Mouse (Mus musculus) hindbrain, embryonic 15.5 days (tissue): Measurements from ENCODE around the gene Gab3. TPM values are rescaled to one million over a fixed set of nuclear protein-coding genes. Genes with fewer than 3 reads are reported as not detected.
"Not testable (repeated sequence)": the region's sequence is repeated elsewhere in the genome, so short reads cannot be mapped to it uniquely, and the experiment has no call there.

Experiments
- ATAC-seq: fragments of 200-750 bp; cut with Nextera tagmentation; 2 replicates; pipeline ENCODE4 v1.8.0; 2017; ENCODE audit warnings: low read depth, moderate number of reproducible peaks, moderate TSS enrichment; ENCODE audit not compliant: low FRiP score
- H3K27ac ChIP-seq: fragments of 300-500 bp; sonication (generic); replicated peaks from 2 replicates; pipeline ENCODE4 v1.5.1; 2015; ENCODE audit warnings: mild to moderate bottlenecking, inconsistent platforms
- H3K27me3 ChIP-seq: fragments of 300-500 bp; sonication (generic); 2 replicates; pipeline ENCODE4 v1.6.1; 2015; ENCODE audit warnings: control low read depth, inconsistent platforms
- H3K36me3 ChIP-seq: fragments of 300-500 bp; sonication (generic); 2 replicates; pipeline ENCODE4 v1.6.1; 2015; ENCODE audit warnings: control low read depth, inconsistent platforms
- H3K4me1 ChIP-seq: fragments of 300-500 bp; sonication (generic); replicated peaks from 2 replicates; pipeline ENCODE4 v1.6.1; 2015; ENCODE audit warnings: control low read depth, inconsistent platforms
- H3K4me2 ChIP-seq: fragments of 300-500 bp; sonication (generic); 2 replicates; pipeline ENCODE4 v1.6.1; 2015; ENCODE audit warnings: moderate library complexity, mild to moderate bottlenecking, inconsistent platforms
- H3K4me3 ChIP-seq: fragments of 300-500 bp; sonication (generic); 2 replicates; pipeline ENCODE4 v1.5.1; 2015; ENCODE audit warnings: mild to moderate bottlenecking, inconsistent platforms
- H3K9ac ChIP-seq: fragments of 300-500 bp; sonication (generic); 2 replicates; pipeline ENCODE4 v1.6.1; 2015; ENCODE audit warnings: inconsistent platforms
- H3K9me3 ChIP-seq: fragments of 300-500 bp; sonication (generic); 2 replicates; pipeline ENCODE4 v1.6.1; 2016; ENCODE audit warnings: control low read depth, inconsistent platforms
- WGBS: fragments of 180-500 bp; shearing (Covaris S2); methylation state at CpG from one replicate; pipeline ENCODE4 v1.1.7; 2015; 5-methylcytosine and 5-hydroxymethylcytosine counted together
- polyA plus RNA-seq: library from polyadenylated mRNA; unstranded; fragments of >200 nt; fragmentation: Nextera tagmentation; extraction: Ambion mirVana; gene quantifications from 2 replicates; pipeline ENCODE4 v1.2.1, GENCODE M21; 2015

The Gab3 gene
- polyA plus RNA-seq, 1 experiment from 2014 or later, result 3.0 TPM

- Histone ChIP-seq H3K4me3 (no peak overlapping the region), H3K27me3 (no peaks in the 10 kb centered on the region), H3K9ac (no peak overlapping the region), H3K36me3 (no peaks in the 10 kb centered on the region), H3K27ac (no peak overlapping the region), H3K9me3 (no peaks in the 10 kb centered on the region), H3K4me2 (peak overlapping the region; percentile 57), H3K4me1 (no peaks in the 10 kb centered on the region)
- 0 out of 2 replicates have a peak, but pooled peaks have one; percentile 46 for ATAC-seq
- 18% methylated on average over 1 of the region's 1 CpGs for WGBS
Observed at GRCm38 (mm10) chrX:75085654-75086053, 396 bp upstream of the Gab3 start.

DNA sequence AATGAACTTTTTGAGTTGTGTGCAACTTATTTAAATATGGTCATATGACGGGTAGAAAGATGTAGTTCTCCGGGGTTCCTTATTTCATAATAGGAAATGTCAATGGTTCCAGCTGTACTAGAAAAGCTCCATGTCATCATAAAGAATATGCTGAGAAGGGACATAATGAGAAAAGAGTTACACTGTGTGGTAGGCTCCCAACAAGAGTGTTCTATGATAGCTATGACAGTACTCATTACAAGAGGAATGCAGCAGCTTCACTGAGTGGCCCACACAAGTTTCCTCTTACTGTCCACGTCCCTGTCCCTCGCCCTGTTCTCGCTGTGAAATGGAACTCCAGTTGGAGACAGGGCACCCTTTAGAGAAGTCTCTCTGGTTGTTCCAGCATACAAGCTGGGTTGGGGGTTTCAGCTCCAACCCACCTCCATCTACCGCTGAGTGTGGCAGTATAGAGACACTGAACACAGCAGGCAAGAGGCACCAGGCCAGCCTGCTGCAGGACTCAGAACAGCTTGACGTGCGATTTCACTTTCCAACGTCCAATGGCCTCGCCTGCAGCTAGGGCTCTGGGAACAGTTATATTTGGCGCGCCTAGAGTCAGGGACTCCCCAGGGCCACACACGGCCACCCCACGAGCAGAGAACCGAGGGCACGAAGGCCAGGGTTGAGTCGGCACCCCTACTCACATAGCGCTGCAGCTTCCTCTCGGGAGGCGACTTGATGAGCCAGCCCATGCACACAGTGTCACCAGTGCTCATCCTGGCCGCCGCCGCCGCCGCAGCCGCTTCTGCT, 1.1 kb downstream of the Gab3 start:
- Histone ChIP-seq H3K4me1 (no peaks in the 10 kb centered on the region), H3K9ac (peak overlapping the region; percentile 46), H3K36me3 (no peaks in the 10 kb centered on the region), H3K4me2 (peak overlapping the region; percentile 57), H3K27ac (peak overlapping the region; percentile 48), H3K9me3 (no peaks in the 10 kb centered on the region), H3K27me3 (no peaks in the 10 kb centered on the region), H3K4me3 (peak overlapping the region; percentile 51)
- ATAC-seq, result peak; percentile 92
- 26% methylated on average over 26 of the region's 26 CpGs for WGBS

- Histone ChIP-seq H3K27ac (no peak overlapping the region), H3K27me3 (no peaks in the 10 kb centered on the region), H3K9ac (no peak overlapping the region), H3K4me1 (no peaks in the 10 kb centered on the region), H3K4me2 (no peak overlapping the region), H3K4me3 (no peak overlapping the region), H3K36me3 (no peaks in the 10 kb centered on the region), H3K9me3 (no peaks in the 10 kb centered on the region)
- no peak for ATAC-seq
- WGBS, result 65% methylated on average over 2 of the region's 2 CpGs
Observed at GRCm38 (mm10) chrX:75082351-75082750, 2.9 kb downstream of the Gab3 start.

- Histone ChIP-seq H3K9me3 (no peaks in the 10 kb centered on the region), H3K9ac (no peak overlapping the region), H3K4me3 (no peak overlapping the region), H3K36me3 (no peaks in the 10 kb centered on the region), H3K4me2 (no peak overlapping the region), H3K27me3 (no peaks in the 10 kb centered on the region), H3K4me1 (no peaks in the 10 kb centered on the region), H3K27ac (no peak overlapping the region)
- 84% methylated on average over 2 of the region's 2 CpGs for WGBS
- no peak for ATAC-seq
Observed at GRCm38 (mm10) chrX:75056120-75056775, 29.0 kb downstream of the Gab3 start.

DNA sequence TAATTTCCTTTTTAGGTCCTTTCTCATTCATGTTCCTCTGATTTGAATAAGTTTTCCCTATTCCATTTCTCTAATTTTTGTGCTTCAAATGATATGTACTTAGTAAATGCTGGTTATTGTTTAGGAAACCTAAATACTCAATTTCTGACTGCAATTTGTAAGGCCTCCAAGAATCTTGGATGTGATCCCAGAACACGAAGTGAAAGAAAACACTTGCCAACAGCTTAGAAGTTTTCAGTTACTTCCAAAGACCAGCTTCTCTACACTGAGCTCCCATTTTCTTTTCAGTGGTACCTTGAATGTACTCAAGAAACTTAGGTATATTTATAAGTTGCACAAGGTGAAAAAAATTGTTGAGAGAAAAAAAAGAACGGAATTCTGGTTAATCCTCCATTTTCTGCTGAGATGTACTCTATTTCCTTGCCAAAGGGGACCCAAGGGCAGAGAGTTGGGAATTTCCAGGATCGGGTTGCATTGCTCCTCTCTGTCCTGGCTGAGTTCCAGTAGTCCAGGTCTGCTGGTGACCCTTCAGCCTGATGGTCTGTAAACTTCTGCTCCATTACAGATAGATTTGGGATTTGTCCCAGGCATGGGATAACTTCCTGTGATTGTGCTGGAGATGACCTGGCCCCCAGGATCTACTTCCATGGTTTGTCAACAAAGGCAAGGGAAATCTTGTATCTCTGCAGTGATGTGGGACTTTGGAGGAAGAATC, 38.2 kb downstream of the Gab3 start:
- WGBS, result 65% methylated on average over 3 of the region's 3 CpGs
- no peak overlapping the region for H3K9ac ChIP-seq
- no peaks in the 10 kb centered on the region for H3K9me3 ChIP-seq
- H3K4me1 ChIP-seq, result no peaks in the 10 kb centered on the region
- H3K4me3 ChIP-seq, result no peak overlapping the region
- no peaks in the 10 kb centered on the region for H3K27me3 ChIP-seq
- ATAC-seq, result no peak
- H3K27ac ChIP-seq, result no peak overlapping the region
- no peaks in the 10 kb centered on the region for H3K36me3 ChIP-seq
- H3K4me2 ChIP-seq, result no peak overlapping the region

DNA sequence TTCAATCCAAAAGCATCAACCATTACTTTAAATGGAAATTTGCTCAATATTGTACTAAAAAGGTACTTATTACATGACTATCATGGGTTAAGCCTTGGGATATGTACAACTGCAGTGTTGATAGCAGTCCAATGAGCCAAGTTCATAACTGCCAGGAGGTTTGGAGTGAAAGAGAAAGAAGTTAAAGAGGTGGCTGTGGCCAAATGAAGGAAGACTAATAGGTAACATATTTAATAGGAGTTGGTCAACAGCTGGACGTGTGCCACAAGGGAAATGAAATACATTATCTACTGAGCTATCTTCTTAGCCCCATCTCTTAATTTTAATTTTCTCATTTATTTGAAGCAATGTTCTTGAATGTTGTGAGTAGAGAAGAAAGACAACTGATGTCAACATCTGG, 39.3 kb downstream of the Gab3 start:
- H3K9ac ChIP-seq, result no peak overlapping the region
- no peaks in the 10 kb centered on the region for H3K4me1 ChIP-seq
- no peaks in the 10 kb centered on the region for H3K27me3 ChIP-seq
- H3K9me3 ChIP-seq, result no peaks in the 10 kb centered on the region
- H3K4me2 ChIP-seq, result no peak overlapping the region
- no peaks in the 10 kb centered on the region for H3K36me3 ChIP-seq
- ATAC-seq, result no peak
- WGBS, result 85% methylated on average over 1 of the region's 1 CpGs
- H3K4me3 ChIP-seq, result no peak overlapping the region
- H3K27ac ChIP-seq, result no peak overlapping the region

DNA sequence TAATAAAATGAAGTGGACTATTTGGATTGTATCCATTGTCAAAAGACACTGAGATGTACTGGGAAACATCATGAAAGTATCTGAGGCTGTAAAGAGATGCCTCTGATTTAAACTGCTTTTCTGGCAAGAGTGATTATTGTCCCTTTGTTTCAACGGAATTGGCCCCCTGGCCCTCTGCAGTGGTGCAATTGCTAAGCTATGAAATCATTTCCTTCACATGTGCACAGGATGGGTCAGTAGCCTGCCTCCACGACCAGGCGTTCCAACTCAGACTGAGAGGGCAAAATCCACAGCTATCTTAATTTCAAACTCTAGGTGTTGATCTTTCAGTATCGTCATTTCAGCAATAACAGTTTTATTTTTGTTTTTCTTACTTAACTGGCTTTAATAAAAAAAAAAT, 40.7 kb downstream of the Gab3 start:
- 72% methylated on average over 4 of the region's 4 CpGs for WGBS
- ATAC-seq, result no peak
- Histone ChIP-seq H3K9ac (no peak overlapping the region), H3K4me3 (no peak overlapping the region), H3K4me1 (no peaks in the 10 kb centered on the region), H3K4me2 (no peak overlapping the region), H3K27ac (no peak overlapping the region), H3K36me3 (no peaks in the 10 kb centered on the region), H3K27me3 (no peaks in the 10 kb centered on the region), H3K9me3 (no peaks in the 10 kb centered on the region)

- no peak overlapping the region for H3K27ac ChIP-seq
Observed at GRCm38 (mm10) chrX:75036626-75037025, 48.6 kb downstream of the Gab3 start.

DNA sequence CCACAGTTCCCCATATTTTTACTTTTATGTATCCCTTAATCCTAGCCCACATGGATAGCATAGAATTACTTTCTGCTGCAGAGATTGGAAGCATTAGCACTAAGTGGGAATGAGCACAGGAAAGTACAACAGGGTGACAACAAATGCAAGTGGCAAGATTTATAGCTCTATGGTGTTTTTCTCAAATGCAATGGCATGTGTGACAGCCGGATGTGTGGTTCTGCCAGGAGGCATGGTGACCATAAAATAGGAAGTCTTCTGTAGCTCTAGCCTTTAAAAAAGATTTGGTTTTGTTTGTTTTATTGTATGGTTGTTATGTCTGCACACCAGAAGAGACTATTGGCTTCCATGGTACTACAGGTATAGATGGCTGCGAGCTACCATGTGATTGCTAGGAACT, 50.1 kb downstream of the Gab3 start:
- Histone ChIP-seq H3K36me3 (no peaks in the 10 kb centered on the region), H3K4me3 (no peak overlapping the region), H3K9ac (no peak overlapping the region), H3K4me1 (no peaks in the 10 kb centered on the region), H3K4me2 (no peak overlapping the region), H3K27me3 (no peaks in the 10 kb centered on the region), H3K27ac (no peak overlapping the region), H3K9me3 (no peaks in the 10 kb centered on the region)
- no peak for ATAC-seq
- 87% methylated on average over 2 of the region's 2 CpGs for WGBS

More at GRCm38 (mm10) chrX:75036626-75037025, 48.6 kb downstream of the Gab3 start:
- no peaks in the 10 kb centered on the region for H3K4me1 ChIP-seq
- no peaks in the 10 kb centered on the region for H3K27me3 ChIP-seq
- no peaks in the 10 kb centered on the region for H3K36me3 ChIP-seq
- H3K9me3 ChIP-seq, result no peaks in the 10 kb centered on the region
- H3K9ac ChIP-seq, result no peak overlapping the region
- H3K4me3 ChIP-seq, result no peak overlapping the region
- no peak overlapping the region for H3K4me2 ChIP-seq
- ATAC-seq, result no peak

DNA sequence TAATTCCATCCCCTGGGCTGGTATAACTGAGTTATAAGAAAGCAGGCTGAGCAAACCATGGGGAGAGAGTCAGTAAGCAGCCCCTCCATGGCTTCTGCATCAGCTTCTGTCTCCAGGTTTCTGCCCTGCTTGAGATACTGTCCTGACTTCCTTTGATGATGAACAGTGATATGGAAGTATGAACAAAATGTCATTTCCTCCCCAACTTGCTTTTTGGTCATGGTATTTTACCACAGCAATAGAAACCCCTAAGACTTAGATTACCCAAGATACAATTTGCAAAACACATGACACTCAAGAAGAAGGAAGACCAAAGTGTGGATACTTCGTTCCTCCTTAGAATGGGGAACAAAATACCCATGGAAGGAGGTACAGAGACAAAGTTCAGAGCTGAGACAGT, 51.2 kb downstream of the Gab3 start:
- 43% methylated on average over 1 of the region's 1 CpGs for WGBS
- not testable (repeated sequence) for H3K4me3 ChIP-seq, H3K4me2 ChIP-seq, H3K27me3 ChIP-seq, H3K36me3 ChIP-seq, H3K27ac ChIP-seq, H3K9ac ChIP-seq, H3K9me3 ChIP-seq, H3K4me1 ChIP-seq, ATAC-seq

- Histone ChIP-seq H3K27me3 (no peaks in the 10 kb centered on the region), H3K9me3 (no peaks in the 10 kb centered on the region), H3K36me3 (no peaks in the 10 kb centered on the region), H3K27ac (no peak overlapping the region), H3K4me2 (no peak overlapping the region), H3K9ac (no peak overlapping the region), H3K4me3 (no peak overlapping the region), H3K4me1 (no peaks in the 10 kb centered on the region)
- WGBS, result 67% methylated on average over 5 of the region's 5 CpGs
- ATAC-seq, result no peak
Observed at GRCm38 (mm10) chrX:74983734-74984133, 101.5 kb downstream of the Gab3 start.

DNA sequence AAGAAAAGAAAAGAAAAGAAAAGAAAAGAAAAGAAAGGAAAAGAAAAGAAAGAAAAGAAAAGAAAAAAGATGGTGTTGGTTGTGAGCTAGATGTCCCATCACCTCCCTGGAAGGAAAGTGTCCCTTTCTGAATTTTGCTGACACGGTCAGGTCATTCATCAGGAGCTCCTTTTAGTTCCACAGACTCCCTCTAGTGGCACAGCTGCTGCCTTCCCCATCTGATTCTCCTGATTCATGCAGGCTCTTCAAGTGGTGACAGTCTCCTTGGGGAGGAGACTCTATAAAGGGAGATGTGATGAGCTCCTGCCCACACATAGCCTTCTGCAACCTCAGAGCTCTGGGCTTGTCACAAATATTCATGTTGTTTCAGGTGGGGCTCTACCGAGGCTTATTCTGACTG, 122.4 kb downstream of the Gab3 start:
- WGBS, result 26% methylated on average over 1 of the region's 2 CpGs
- H3K4me3 ChIP-seq, H3K36me3 ChIP-seq, H3K9me3 ChIP-seq, H3K4me2 ChIP-seq, ATAC-seq, H3K27ac ChIP-seq, H3K4me1 ChIP-seq, H3K9ac ChIP-seq, H3K27me3 ChIP-seq: not testable (repeated sequence)
